Mouse (Mus musculus) limb, embryonic 14.5 days (tissue): Measurements from ENCODE around the gene Smoc2. TPM values are rescaled to one million over a fixed set of nuclear protein-coding genes. Genes with fewer than 3 reads are reported as not detected.

Experiments used
- ATAC-seq: fragments of 200-750 bp; cut with Nextera tagmentation; 2 replicates; pipeline ENCODE4 v1.8.0; 2017; ENCODE audit warnings: low read depth, moderate number of reproducible peaks, moderate TSS enrichment; ENCODE audit not compliant: low FRiP score
- DNase-seq: peaks from one replicate; pipeline ENCODE4 v3.0.0-alpha.2; 2015; ENCODE audit warnings: low spot score
- H3K27ac ChIP-seq: fragments of 300-500 bp; sonication (generic); replicated peaks from 2 replicates; pipeline ENCODE4 v1.5.1; 2014; ENCODE audit warnings: low read depth, mild to moderate bottlenecking, low read length, moderate library complexity, mixed read lengths
- H3K27me3 ChIP-seq: fragments of 300-500 bp; sonication (generic); 2 replicates; pipeline ENCODE4 v1.6.1; 2014; ENCODE audit warnings: low read length, mixed read lengths; ENCODE audit not compliant: control insufficient read depth, insufficient read depth
- H3K36me3 ChIP-seq: fragments of 300-500 bp; sonication (generic); 2 replicates; pipeline ENCODE4 v1.6.1; 2014; ENCODE audit warnings: mild to moderate bottlenecking, low read length, moderate library complexity, mixed read lengths; ENCODE audit not compliant: control insufficient read depth, insufficient read depth
- H3K4me1 ChIP-seq: fragments of 300-500 bp; sonication (generic); 2 replicates; pipeline ENCODE4 v1.6.1; 2014; ENCODE audit warnings: antibody characterized with exemption, low read length, mixed read lengths; ENCODE audit not compliant: control insufficient read depth, insufficient read depth
- H3K4me2 ChIP-seq: fragments of 300-500 bp; sonication (generic); replicated peaks from 2 replicates; pipeline ENCODE4 v1.6.1; 2014; ENCODE audit warnings: low read depth, mild to moderate bottlenecking, low read length, moderate library complexity; ENCODE audit not compliant: severe bottlenecking
- H3K4me3 ChIP-seq: fragments of 300-500 bp; sonication (generic); replicated peaks from 2 replicates; pipeline ENCODE4 v1.5.1; 2014; ENCODE audit warnings: low read length
- H3K9ac ChIP-seq: fragments of 300-500 bp; sonication (generic); 2 replicates; pipeline ENCODE4 v1.6.1; 2014; ENCODE audit warnings: mild to moderate bottlenecking, low read depth, low read length, moderate library complexity; ENCODE audit not compliant: severe bottlenecking
- H3K9me3 ChIP-seq: fragments of 300-500 bp; sonication (generic); 2 replicates; pipeline ENCODE4 v1.6.1; 2016; ENCODE audit warnings: low read length; ENCODE audit not compliant: control insufficient read depth
- POLR2A ChIP-seq: fragments of 200-500 bp; IDR thresholded peaks from 2 replicates; pipeline ENCODE4 v1.8.0; 2012; ENCODE audit warnings: inconsistent platforms, mild to moderate bottlenecking, moderate library complexity, borderline replicate concordance; ENCODE audit not compliant: insufficient read depth, insufficient read length; ENCODE audit errors: extremely low read depth
- WGBS: fragments of 180-500 bp; shearing (Covaris S2); extraction: QIAGEN DNeasy Blood & Tissue Kit; methylation state at CpG from one replicate; pipeline ENCODE4 v1.1.7; 2014; 5-methylcytosine and 5-hydroxymethylcytosine counted together
- polyA plus RNA-seq, 2 experiments: library from polyadenylated mRNA; depleted of rRNA in 1 of 2; stranded (reverse) in 1 of 2; unstranded in 1 of 2; fragments of >200 nt; fragmentation: Nextera tagmentation in 1 of 2; extraction: Ambion mirVana in 1 of 2; gene quantifications; 2 replicates each; pipeline versions ENCODE4 v1.2.1 to v1.2.3; 2012 to 2014

The Smoc2 gene
- polyA plus RNA-seq, 2 experiments, result 152 to 168 TPM

GRCm38 (mm10) chr17:14247931-14248330, 31.4 kb upstream of the Smoc2 start:
- 86% methylated on average over 8 of the region's 8 CpGs for WGBS
- Histone ChIP-seq H3K4me1 (peaks cover 5% of the 10 kb centered on the region; the same call in 1 of the 2 replicates), H3K9ac (no peak overlapping the region), H3K9me3 (no peaks in the 10 kb centered on the region), H3K4me3 (no peak overlapping the region), H3K27me3 (no peaks in the 10 kb centered on the region), H3K36me3 (no peaks in the 10 kb centered on the region), H3K4me2 (no peak overlapping the region), H3K27ac (no peak overlapping the region)
- ATAC-seq, result no peak
- TF ChIP-seq POLR2A, result no peak
- no peak for DNase-seq

- Histone ChIP-seq H3K36me3 (no peaks in the 10 kb centered on the region), H3K9me3 (no peaks in the 10 kb centered on the region), H3K4me3 (no peak overlapping the region), H3K4me1 (peaks cover 5% of the 10 kb centered on the region; the same call in 1 of the 2 replicates), H3K27ac (no peak overlapping the region), H3K4me2 (no peak overlapping the region), H3K9ac (no peak overlapping the region), H3K27me3 (no peaks in the 10 kb centered on the region)
- no peak for ATAC-seq
- TF ChIP-seq POLR2A, result no peak
- 52% methylated on average over 4 of the region's 4 CpGs for WGBS
- no peak for DNase-seq
Observed at GRCm38 (mm10) chr17:14249595-14249994, 29.7 kb upstream of the Smoc2 start.

- no peak for TF ChIP-seq POLR2A
- Histone ChIP-seq H3K4me2 (no peak overlapping the region), H3K27me3 (no peaks in the 10 kb centered on the region), H3K4me1 (peaks cover 5% of the 10 kb centered on the region; the same call in 1 of the 2 replicates), H3K9me3 (no peaks in the 10 kb centered on the region), H3K4me3 (no peak overlapping the region), H3K27ac (no peak overlapping the region), H3K9ac (no peak overlapping the region), H3K36me3 (no peaks in the 10 kb centered on the region)
- DNase-seq, result no peak
- WGBS, result 61% methylated on average over 8 of the region's 8 CpGs
- no peak for ATAC-seq
Observed at GRCm38 (mm10) chr17:14250401-14250800, 28.9 kb upstream of the Smoc2 start.

DNA sequence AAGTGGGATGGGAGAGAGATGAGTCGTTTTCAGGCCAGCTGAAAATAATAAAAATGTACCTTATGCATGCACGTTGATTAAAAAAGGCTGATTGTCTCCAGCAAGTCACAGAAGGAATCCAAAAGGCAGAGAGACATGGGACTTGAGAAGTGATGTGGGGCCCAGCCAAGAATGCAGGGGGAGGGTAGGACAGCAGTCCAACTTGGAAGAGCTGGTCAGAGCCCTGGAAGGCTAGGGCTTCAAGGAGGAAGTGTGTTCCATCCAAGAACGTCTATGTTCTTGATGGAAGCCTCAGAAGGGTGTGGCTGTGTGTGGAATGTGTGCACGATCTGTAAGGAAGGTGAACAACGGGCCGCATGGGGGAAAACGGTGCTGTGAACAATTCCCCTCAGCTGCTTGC, 26.9 kb upstream of the Smoc2 start:
- no peaks in the 10 kb centered on the region for H3K27me3 ChIP-seq
- no peak overlapping the region for H3K4me3 ChIP-seq
- no peaks in the 10 kb centered on the region for H3K9me3 ChIP-seq
- ATAC-seq, result no peak
- 61% methylated on average over 7 of the region's 7 CpGs for WGBS
- H3K4me1 ChIP-seq, result peaks cover 5% of the 10 kb centered on the region; the same call in 1 of the 2 replicates
- H3K36me3 ChIP-seq, result no peaks in the 10 kb centered on the region
- no peak for TF ChIP-seq POLR2A
- DNase-seq, result peak; percentile 54
- H3K27ac ChIP-seq, result no peak overlapping the region
- no peak overlapping the region for H3K4me2 ChIP-seq
- H3K9ac ChIP-seq, result no peak overlapping the region

DNA sequence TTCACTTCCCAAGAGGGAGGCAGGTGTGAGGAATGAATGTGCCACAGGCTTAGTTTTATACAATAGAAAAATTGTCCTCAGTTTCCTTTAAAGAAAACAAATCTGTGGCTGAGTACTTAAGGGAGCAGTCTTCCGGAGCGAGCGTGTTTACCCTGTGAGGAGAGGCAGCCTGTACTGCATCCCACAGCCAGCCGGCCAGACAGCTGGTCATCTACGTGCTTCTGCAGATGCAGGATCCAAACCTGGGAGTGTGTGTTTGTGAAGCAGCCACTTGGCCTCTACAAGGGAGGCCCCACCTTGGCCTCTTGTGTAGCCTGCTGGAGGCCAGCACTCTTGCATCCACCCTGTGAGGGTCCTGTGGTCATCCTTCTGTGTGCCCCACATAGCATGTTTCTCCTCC, 24.7 kb upstream of the Smoc2 start:
- no peak overlapping the region for H3K4me3 ChIP-seq
- H3K36me3 ChIP-seq, result no peaks in the 10 kb centered on the region
- DNase-seq (no peak), ATAC-seq (no peak)
- H3K27me3 ChIP-seq, result no peaks in the 10 kb centered on the region
- TF ChIP-seq POLR2A, result no peak
- H3K4me1 ChIP-seq, result peaks cover 5% of the 10 kb centered on the region; the same call in 1 of the 2 replicates
- WGBS, result 72% methylated on average over 5 of the region's 5 CpGs
- no peaks in the 10 kb centered on the region for H3K9me3 ChIP-seq
- H3K4me2 ChIP-seq, result no peak overlapping the region
- H3K9ac ChIP-seq, result no peak overlapping the region
- no peak overlapping the region for H3K27ac ChIP-seq
